ENCODE assay signal across 25 mouse cellular contexts in the genomic region with DNA sequence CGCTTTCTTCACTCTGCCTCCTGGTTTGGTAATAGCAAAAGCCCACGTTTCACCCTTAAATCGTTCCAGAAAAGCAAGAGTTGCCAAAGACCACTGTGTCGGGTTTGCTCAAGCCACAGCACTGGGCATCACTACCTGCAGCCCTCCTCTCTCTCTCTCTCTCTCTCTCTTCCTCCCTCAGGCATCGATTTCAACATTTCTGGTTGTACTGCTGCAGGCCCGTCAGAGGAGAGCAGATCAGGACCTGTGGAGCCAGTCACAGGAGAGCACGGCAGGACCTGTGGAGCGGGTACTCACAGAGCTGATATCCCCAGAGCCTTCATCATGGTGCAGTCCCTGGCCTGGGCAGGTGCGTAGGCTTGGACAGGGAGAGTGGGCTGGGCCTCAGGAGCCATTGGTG. TPM values are rescaled to one million over a fixed set of nuclear protein-coding genes. Genes with fewer than 3 reads are reported as not detected.
A peak's percentile ranks its signal among the peaks of the same experiment; 100 is the strongest.
DNase-seq lines count a peak whose midpoint lies in the region; ATAC-seq lines count a peak whose summit lies in the region.
"Had no signal": no experiment of that assay in that cellular context is flagged by ENCODE, and none has a peak within 500 bp of the region (broad histone marks: within the 10 kb centered on the region; RNA-seq: fewer than 3 reads in every experiment).

No protein-coding gene starts in this region.

- peaks cover 2% of the 10 kb centered on the region; the same call in 1 of the 2 replicates for H3K27me3 ChIP-seq in heart, embryonic 12.5 days (replicated peaks)
- peaks cover 4% of the 10 kb centered on the region; the same call in 1 of the 2 replicates for H3K27me3 ChIP-seq in midbrain, embryonic 10.5 days (ENCODE audit: low read depth, poor library complexity, severe bottlenecking)
- H3K27me3 ChIP-seq in midbrain, embryonic 15.5 days (replicated peaks) = no peaks in the 10 kb centered on the region
- H3K27me3 ChIP-seq: embryonic facial prominence, embryonic 13.5 days; forebrain, embryonic 12.5 days; forebrain, embryonic 15.5 days; hindbrain, embryonic 12.5 days; hindbrain, embryonic 15.5 days had no signal

- H3K36me3 ChIP-seq in heart, embryonic 12.5 days = no peaks in the 10 kb centered on the region
- H3K36me3 ChIP-seq in midbrain, embryonic 10.5 days = no peaks in the 10 kb centered on the region
- no peaks in the 10 kb centered on the region for H3K36me3 ChIP-seq in midbrain, embryonic 15.5 days (replicated peaks)
- H3K36me3 ChIP-seq: embryonic facial prominence, embryonic 10.5 days; embryonic facial prominence, embryonic 13.5 days; forebrain, embryonic 12.5 days; forebrain, embryonic 15.5 days; hindbrain, embryonic 12.5 days; hindbrain, embryonic 15.5 days had no signal

- peak; percentile 74 for DNase-seq in heart, adult 11 months
- DNase-seq in midbrain, embryonic 10.5 days (ENCODE audit: low spot score) = no peak
- DNase-seq in right cerebral cortex, postnatal 25 days = no peak
- DNase-seq: adrenal gland, adult 8-10 months; adrenal gland, postnatal 36 days; cerebellum, adult 18-20 months; cerebellum, adult 9-10 months; cerebellum, postnatal 14 days; gastrocnemius, postnatal 25 days had no signal

- no peaks in the 10 kb centered on the region for H3K9me3 ChIP-seq in heart, embryonic 12.5 days (replicated peaks)
- no peaks in the 10 kb centered on the region for H3K9me3 ChIP-seq in midbrain, embryonic 10.5 days (replicated peaks)
- no peaks in the 10 kb centered on the region for H3K9me3 ChIP-seq in midbrain, embryonic 15.5 days
- H3K9me3 ChIP-seq: embryonic facial prominence, embryonic 10.5 days; embryonic facial prominence, embryonic 13.5 days; forebrain, embryonic 12.5 days; forebrain, embryonic 15.5 days; hindbrain, embryonic 12.5 days; hindbrain, embryonic 15.5 days had no signal

- H3K4me1 ChIP-seq in heart, embryonic 12.5 days (replicated peaks) = no peaks in the 10 kb centered on the region
- peaks cover 12% of the 10 kb centered on the region for H3K4me1 ChIP-seq in midbrain, embryonic 10.5 days
- H3K4me1 ChIP-seq in midbrain, embryonic 15.5 days = peaks cover 14% of the 10 kb centered on the region

- WGBS in heart, embryonic 12.5 days = 90% methylated on average over 9 of the region's 9 CpGs
- WGBS in midbrain, embryonic 10.5 days = 86% methylated on average over 9 of the region's 9 CpGs
- 90% methylated on average over 9 of the region's 9 CpGs for WGBS in midbrain, embryonic 15.5 days

- no peak overlapping the region for H3K9ac ChIP-seq in heart, embryonic 12.5 days
- no peak overlapping the region for H3K9ac ChIP-seq in midbrain, embryonic 15.5 days
- H3K9ac ChIP-seq: embryonic facial prominence, embryonic 13.5 days; forebrain, embryonic 12.5 days; forebrain, embryonic 15.5 days; hindbrain, embryonic 12.5 days; hindbrain, embryonic 15.5 days had no signal

- no peak overlapping the region for H3K4me3 ChIP-seq in heart, embryonic 12.5 days
- H3K4me3 ChIP-seq in midbrain, embryonic 10.5 days = no peak overlapping the region
- H3K4me3 ChIP-seq in midbrain, embryonic 15.5 days = no peak overlapping the region
- H3K4me3 ChIP-seq: embryonic facial prominence, embryonic 10.5 days; embryonic facial prominence, embryonic 13.5 days; erythroblast, embryonic 14.5 days; forebrain, embryonic 12.5 days; forebrain, embryonic 15.5 days; hindbrain, embryonic 12.5 days; hindbrain, embryonic 15.5 days had no signal

- H3K4me2 ChIP-seq in heart, embryonic 12.5 days = no peak overlapping the region
- H3K4me2 ChIP-seq in midbrain, embryonic 15.5 days = no peak overlapping the region
- H3K4me2 ChIP-seq: embryonic facial prominence, embryonic 13.5 days; forebrain, embryonic 12.5 days; forebrain, embryonic 15.5 days; hindbrain, embryonic 12.5 days; hindbrain, embryonic 15.5 days had no signal

- H3K27ac ChIP-seq in heart, embryonic 12.5 days (ENCODE audit: poor library complexity, severe bottlenecking) = no peak overlapping the region
- 0 out of 2 replicates have a peak overlapping the region, but pooled peaks have one; percentile 2 for H3K27ac ChIP-seq in midbrain, embryonic 10.5 days (replicated peaks)
- H3K27ac ChIP-seq in midbrain, embryonic 15.5 days = no peak overlapping the region
- H3K27ac ChIP-seq: embryonic facial prominence, embryonic 10.5 days; embryonic facial prominence, embryonic 13.5 days; forebrain, embryonic 12.5 days; forebrain, embryonic 15.5 days; hindbrain, embryonic 12.5 days; hindbrain, embryonic 15.5 days had no signal

- no peak for ATAC-seq in heart, embryonic 12.5 days (ENCODE audit: insufficient number of reproducible peaks, low FRiP score)
- ATAC-seq in midbrain, embryonic 15.5 days (replicated peaks) = no peak
- ATAC-seq in megakaryocyte progenitor cell, adult 5-6 weeks (replicated peaks; ENCODE audit: poor library complexity) = peak; percentile 54
- ATAC-seq: CD4-positive, CD25-positive, alpha-beta regulatory T cell, adult 4 months; forebrain, embryonic 15.5 days had no signal

RNA-seq across cellular contexts. Expression of gene Chit1, which starts 27.4 kb away (rescaled TPM):
- polyA plus RNA-seq in heart, embryonic 12.5 days (2016; fragmentation: Nextera tagmentation; extraction: Ambion mirVana) = 0.32 and 0.49 TPM in 2 replicates
- not detected in 2 replicates for polyA plus RNA-seq in midbrain, embryonic 10.5 days (2016; fragmentation: Nextera tagmentation; extraction: Ambion mirVana)
- polyA plus RNA-seq in midbrain, embryonic 15.5 days (2015; fragmentation: Nextera tagmentation; extraction: Ambion mirVana) = 0.09 and 0.10 TPM in 2 replicates
- 1.3 and 2.3 TPM in 2 replicates for total RNA-seq in megakaryocyte progenitor cell, adult 5-6 weeks (2015)
- total RNA-seq in megakaryocyte progenitor cell, adult 5-6 weeks (2017) = 0.74 and 1.8 TPM in 2 replicates
- total RNA-seq: adrenal gland, postnatal 36 days; gastrocnemius, adult 8-10 months; gastrocnemius, postnatal 25 days; heart, postnatal 25 days; hematopoietic stem cell, adult 5-6 weeks; MEL had no signal
- polyA plus RNA-seq: CD4-positive, CD25-positive, alpha-beta regulatory T cell, adult 4 months; embryonic facial prominence, embryonic 10.5 days; embryonic facial prominence, embryonic 13.5 days; erythroblast, embryonic 14.5 days; forebrain, embryonic 12.5 days; hindbrain, embryonic 12.5 days; intestine, embryonic 14.5 days had no signal

RNA-seq across cellular contexts. Expression of gene Chil1, which starts 43.6 kb away (rescaled TPM):
- 1.2 and 1.3 TPM in 2 replicates for polyA plus RNA-seq in heart, embryonic 12.5 days (2016; fragmentation: Nextera tagmentation; extraction: Ambion mirVana)
- polyA plus RNA-seq in midbrain, embryonic 10.5 days (2016; fragmentation: Nextera tagmentation; extraction: Ambion mirVana) = 0.82 and 0.90 TPM in 2 replicates
- polyA plus RNA-seq in midbrain, embryonic 15.5 days (2015; fragmentation: Nextera tagmentation; extraction: Ambion mirVana) = 1.5 and 3.3 TPM in 2 replicates
- total RNA-seq in megakaryocyte progenitor cell, adult 5-6 weeks (2015) = 9.3 and 21.2 TPM in 2 replicates
- total RNA-seq in megakaryocyte progenitor cell, adult 5-6 weeks (2017) = 8.9 and 16.2 TPM in 2 replicates
- total RNA-seq: MEL had no signal
- polyA plus RNA-seq: erythroblast, embryonic 14.5 days had no signal

RNA-seq across cellular contexts. Expression of gene Mybph, which starts 54.8 kb away (rescaled TPM):
- polyA plus RNA-seq in heart, embryonic 12.5 days (2016; fragmentation: Nextera tagmentation; extraction: Ambion mirVana) = 0.39 and 0.54 TPM in 2 replicates
- polyA plus RNA-seq in midbrain, embryonic 10.5 days (2016; fragmentation: Nextera tagmentation; extraction: Ambion mirVana) = 0.09 and 0.10 TPM in 2 replicates
- polyA plus RNA-seq in midbrain, embryonic 15.5 days (2015; fragmentation: Nextera tagmentation; extraction: Ambion mirVana) = 0.13 and 0.19 TPM in 2 replicates
- 0.17 TPM in 1 of 2 replicates, not detected in the other for total RNA-seq in megakaryocyte progenitor cell, adult 5-6 weeks (2015)
- not detected in 2 replicates for total RNA-seq in megakaryocyte progenitor cell, adult 5-6 weeks (2017)
- total RNA-seq: heart, postnatal 25 days; hematopoietic stem cell, adult 5-6 weeks; MEL had no signal
- polyA plus RNA-seq: CD4-positive, CD25-positive, alpha-beta regulatory T cell, adult 4 months; erythroblast, embryonic 14.5 days; forebrain, embryonic 15.5 days; intestine, embryonic 14.5 days had no signal

RNA-seq across cellular contexts. Expression of gene Btg2, which starts 59.5 kb away (rescaled TPM):
- polyA plus RNA-seq in heart, embryonic 12.5 days (2016; fragmentation: Nextera tagmentation; extraction: Ambion mirVana) = 37.8 and 40.4 TPM in 2 replicates
- polyA plus RNA-seq in midbrain, embryonic 10.5 days (2016; fragmentation: Nextera tagmentation; extraction: Ambion mirVana) = 107 and 161 TPM in 2 replicates
- polyA plus RNA-seq in midbrain, embryonic 15.5 days (2015; fragmentation: Nextera tagmentation; extraction: Ambion mirVana) = 37.2 and 42.2 TPM in 2 replicates
- 14.2 and 22.2 TPM in 2 replicates for total RNA-seq in megakaryocyte progenitor cell, adult 5-6 weeks (2015)
- 38.7 and 47.8 TPM in 2 replicates for total RNA-seq in megakaryocyte progenitor cell, adult 5-6 weeks (2017)
